Mouse (Mus musculus): ENCODE measurements around the gene Iqce. TPM values are rescaled to one million over a fixed set of nuclear protein-coding genes. Genes with fewer than 3 reads are reported as not detected.

Iqce gene
- polyA plus RNA-seq, 1 experiment = 4.8 TPM

DNA sequence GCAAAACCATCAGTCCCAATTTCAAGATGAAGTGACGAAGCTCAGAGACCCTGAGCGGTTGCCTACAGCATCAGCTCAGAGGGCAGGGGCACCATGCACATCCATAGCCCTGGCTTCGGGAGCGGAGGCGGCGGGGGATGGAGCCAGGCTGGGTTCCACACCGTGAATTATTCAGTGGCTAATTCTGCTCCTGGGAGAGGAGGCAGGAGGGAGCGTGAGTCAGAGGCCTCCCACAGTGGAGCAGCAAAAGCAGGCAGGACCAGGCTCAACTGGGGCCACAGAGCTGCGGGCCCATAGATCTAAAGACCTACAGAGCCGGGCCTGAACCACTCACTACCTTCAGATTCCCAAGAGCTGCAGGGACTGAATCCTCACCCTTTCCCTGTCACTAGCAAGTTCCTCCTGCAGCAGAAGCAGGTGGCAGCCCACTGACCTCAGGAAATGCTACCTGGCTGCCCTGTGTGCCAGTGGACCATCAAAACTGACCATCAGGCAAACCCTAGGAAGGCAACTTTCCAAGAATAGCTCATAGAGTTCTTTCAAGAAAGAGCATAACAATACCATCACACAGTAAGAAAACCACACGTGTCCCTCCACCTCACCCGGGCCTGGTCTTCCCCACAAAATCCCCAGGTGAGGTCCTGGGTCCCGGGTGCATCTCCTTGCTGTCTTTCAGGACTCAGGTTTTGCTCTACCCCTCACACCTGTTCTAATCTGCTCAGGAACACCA, 55.0 kb downstream of the Iqce start:
- peak overlapping the region; percentile 47 for H3K4me3 ChIP-seq
- peaks cover 17% of the 10 kb centered on the region for H3K79me2 ChIP-seq (ENCODE audit: control insufficient read depth, insufficient read depth)
- no peak for TF ChIP-seq POLR2A (IDR thresholded peaks at IDR 0.05; ENCODE audit: insufficient read length, low read depth)
- TF ChIP-seq E2F4 (IDR thresholded peaks at IDR 0.05; ENCODE audit: insufficient read depth) = no peak
- TF ChIP-seq CEBPB (IDR thresholded peaks at IDR 0.05; ENCODE audit: insufficient read depth, poor library complexity, severe bottlenecking) = no peak
- TF ChIP-seq SRF (IDR thresholded peaks at IDR 0.05; ENCODE audit: control insufficient read depth, insufficient read length, low read depth) = no peak
- TF ChIP-seq MYOG (IDR thresholded peaks at IDR 0.05; ENCODE audit: control insufficient read depth in 1 of 3, insufficient read depth in 1 of 3, insufficient read length in 2 of 3, low read depth in 2 of 3) = no peak
- TF ChIP-seq POLR2AphosphoS2 (IDR thresholded peaks at IDR 0.05; ENCODE audit: insufficient read length, low read depth) = no peak
- TF ChIP-seq TCF3 (IDR thresholded peaks at IDR 0.05; ENCODE audit: insufficient read length, low read depth) = no peak
- no peak for TF ChIP-seq REST (IDR thresholded peaks at IDR 0.05; ENCODE audit: insufficient read depth, insufficient read length)
- no peak for TF ChIP-seq MYOD1 (IDR thresholded peaks at IDR 0.05; ENCODE audit: control insufficient read depth in 1 of 3, insufficient read length in 2 of 3, low read depth in 2 of 3)
- TF ChIP-seq USF1 (IDR thresholded peaks at IDR 0.05; ENCODE audit: low read depth) = no peak
- no peak for TF ChIP-seq MAX (IDR thresholded peaks at IDR 0.05; ENCODE audit: low read depth)
- TF ChIP-seq TCF12 (IDR thresholded peaks at IDR 0.05; ENCODE audit: insufficient read depth, poor library complexity, severe bottlenecking) = no peak
- H3K36me3 ChIP-seq (ENCODE audit: control insufficient read depth, insufficient read depth) = no peaks in the 10 kb centered on the region
- no peak overlapping the region for H3ac ChIP-seq (ENCODE audit: control insufficient read depth, insufficient read length)
- peak overlapping the region; percentile 92 for H3K4me2 ChIP-seq (ENCODE audit: low read depth)
- no peaks in the 10 kb centered on the region for H3K27me3 ChIP-seq (ENCODE audit: control insufficient read depth, insufficient read depth, insufficient read length)

GRCm38 (mm10) chr5:140646171-140646570, 56.0 kb downstream of the Iqce start:
- TF ChIP-seq E2F4 (IDR thresholded peaks at IDR 0.05; ENCODE audit: insufficient read depth) (no peak), POLR2AphosphoS2 (IDR thresholded peaks at IDR 0.05; ENCODE audit: insufficient read length, low read depth) (no peak), MAX (IDR thresholded peaks at IDR 0.05; ENCODE audit: low read depth) (no peak), CEBPB (IDR thresholded peaks at IDR 0.05; ENCODE audit: insufficient read depth, poor library complexity, severe bottlenecking) (no peak), REST (IDR thresholded peaks at IDR 0.05; ENCODE audit: insufficient read depth, insufficient read length) (no peak), USF1 (IDR thresholded peaks at IDR 0.05; ENCODE audit: low read depth) (no peak), MYOD1 (IDR thresholded peaks at IDR 0.05; ENCODE audit: control insufficient read depth in 1 of 3, insufficient read length in 2 of 3, low read depth in 2 of 3) (no peak), POLR2A (IDR thresholded peaks at IDR 0.05; ENCODE audit: insufficient read length, low read depth) (no peak), TCF3 (IDR thresholded peaks at IDR 0.05; ENCODE audit: insufficient read length, low read depth) (no peak), MYOG (IDR thresholded peaks at IDR 0.05; ENCODE audit: control insufficient read depth in 1 of 3, insufficient read depth in 1 of 3, insufficient read length in 2 of 3, low read depth in 2 of 3) (no peak), TCF12 (IDR thresholded peaks at IDR 0.05; ENCODE audit: insufficient read depth, poor library complexity, severe bottlenecking) (no peak), SRF (IDR thresholded peaks at IDR 0.05; ENCODE audit: control insufficient read depth, insufficient read length, low read depth) (no peak)
- Histone ChIP-seq H3ac (ENCODE audit: control insufficient read depth, insufficient read length) (no peak overlapping the region), H3K36me3 (ENCODE audit: control insufficient read depth, insufficient read depth) (no peaks in the 10 kb centered on the region), H3K79me2 (ENCODE audit: control insufficient read depth, insufficient read depth) (peaks cover 17% of the 10 kb centered on the region), H3K27me3 (ENCODE audit: control insufficient read depth, insufficient read depth, insufficient read length) (no peaks in the 10 kb centered on the region), H3K4me3 (no peak overlapping the region), H3K4me2 (ENCODE audit: low read depth) (no peak overlapping the region)

DNA sequence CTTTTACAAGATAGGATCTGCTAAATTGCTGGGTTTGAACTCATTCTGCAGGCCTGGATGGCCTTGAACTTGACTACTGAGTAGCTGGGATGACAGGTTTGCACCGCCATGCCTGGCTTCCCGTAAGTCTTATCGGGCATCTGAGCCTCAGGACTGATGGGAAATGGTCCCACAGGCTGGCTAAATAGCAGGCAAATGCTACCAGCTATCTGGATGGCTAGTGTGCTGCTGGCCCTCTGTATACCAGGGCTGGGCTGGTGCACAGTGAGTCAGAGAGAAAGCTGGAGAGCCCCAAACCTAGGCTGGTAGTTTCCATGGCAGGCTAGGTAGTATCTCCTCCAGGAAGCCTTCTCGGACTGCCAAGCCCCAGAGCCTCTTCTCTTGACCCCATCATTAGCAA, 56.7 kb downstream of the Iqce start:
- H3K79me2 ChIP-seq (ENCODE audit: control insufficient read depth, insufficient read depth) = peaks cover 17% of the 10 kb centered on the region
- H3K36me3 ChIP-seq (ENCODE audit: control insufficient read depth, insufficient read depth) = no peaks in the 10 kb centered on the region
- no peak for TF ChIP-seq MYOG (IDR thresholded peaks at IDR 0.05; ENCODE audit: control insufficient read depth in 1 of 3, insufficient read depth in 1 of 3, insufficient read length in 2 of 3, low read depth in 2 of 3)
- TF ChIP-seq MAX (IDR thresholded peaks at IDR 0.05; ENCODE audit: low read depth) = no peak
- no peak for TF ChIP-seq E2F4 (IDR thresholded peaks at IDR 0.05; ENCODE audit: insufficient read depth)
- no peak for TF ChIP-seq MYOD1 (IDR thresholded peaks at IDR 0.05; ENCODE audit: control insufficient read depth in 1 of 3, insufficient read length in 2 of 3, low read depth in 2 of 3)
- TF ChIP-seq REST (IDR thresholded peaks at IDR 0.05; ENCODE audit: insufficient read depth, insufficient read length) = no peak
- no peak for TF ChIP-seq TCF3 (IDR thresholded peaks at IDR 0.05; ENCODE audit: insufficient read length, low read depth)
- H3ac ChIP-seq (ENCODE audit: control insufficient read depth, insufficient read length) = no peak overlapping the region
- H3K4me3 ChIP-seq = no peak overlapping the region
- H3K4me2 ChIP-seq (ENCODE audit: low read depth) = no peak overlapping the region
- H3K27me3 ChIP-seq (ENCODE audit: control insufficient read depth, insufficient read depth, insufficient read length) = no peaks in the 10 kb centered on the region

- H3K79me2 ChIP-seq (ENCODE audit: control insufficient read depth, insufficient read depth) = peaks cover 17% of the 10 kb centered on the region
Observed at GRCm38 (mm10) chr5:140644702-140645201, 57.4 kb downstream of the Iqce start.

More at GRCm38 (mm10) chr5:140644702-140645201, 57.4 kb downstream of the Iqce start:
- no peak overlapping the region for H3ac ChIP-seq (ENCODE audit: control insufficient read depth, insufficient read length)
- H3K27me3 ChIP-seq (ENCODE audit: control insufficient read depth, insufficient read depth, insufficient read length) = no peaks in the 10 kb centered on the region
- no peaks in the 10 kb centered on the region for H3K36me3 ChIP-seq (ENCODE audit: control insufficient read depth, insufficient read depth)
- no peak overlapping the region for H3K4me2 ChIP-seq (ENCODE audit: low read depth)
- no peak for TF ChIP-seq TCF3 (IDR thresholded peaks at IDR 0.05; ENCODE audit: insufficient read length, low read depth)
- no peak for TF ChIP-seq SRF (IDR thresholded peaks at IDR 0.05; ENCODE audit: control insufficient read depth, insufficient read length, low read depth)
- TF ChIP-seq POLR2A (IDR thresholded peaks at IDR 0.05; ENCODE audit: insufficient read length, low read depth) = no peak
- no peak for TF ChIP-seq CEBPB (IDR thresholded peaks at IDR 0.05; ENCODE audit: insufficient read depth, poor library complexity, severe bottlenecking)
- no peak for TF ChIP-seq USF1 (IDR thresholded peaks at IDR 0.05; ENCODE audit: low read depth)
- no peak for TF ChIP-seq REST (IDR thresholded peaks at IDR 0.05; ENCODE audit: insufficient read depth, insufficient read length)
- TF ChIP-seq E2F4 (IDR thresholded peaks at IDR 0.05; ENCODE audit: insufficient read depth) = no peak
- no peak for TF ChIP-seq POLR2AphosphoS2 (IDR thresholded peaks at IDR 0.05; ENCODE audit: insufficient read length, low read depth)
- TF ChIP-seq MYOG (IDR thresholded peaks at IDR 0.05; ENCODE audit: control insufficient read depth in 1 of 3, insufficient read depth in 1 of 3, insufficient read length in 2 of 3, low read depth in 2 of 3) = no peak
- TF ChIP-seq MAX (IDR thresholded peaks at IDR 0.05; ENCODE audit: low read depth) = no peak
- TF ChIP-seq MYOD1 (IDR thresholded peaks at IDR 0.05; ENCODE audit: control insufficient read depth in 1 of 3, insufficient read length in 2 of 3, low read depth in 2 of 3) = no peak
- no peak for TF ChIP-seq TCF12 (IDR thresholded peaks at IDR 0.05; ENCODE audit: insufficient read depth, poor library complexity, severe bottlenecking)
- H3K4me3 ChIP-seq = no peak overlapping the region
